Mouse (Mus musculus): ENCODE measurements at regions not wholly inside any gene's neighbourhood (a gene's known extent, or its start where the extent isn't known, plus 50 kb on each side); places are given as distances from the start of the nearest gene placed in this dataset.

- no peak for DNase-seq (ENCODE audit: low spot score)
These were observed 160.7 kb downstream of the Rpl36a-ps1 start for GRCm38 (mm10) chr14:98833230-98833999.

GRCm38 (mm10) chr14:98832401-98832800, 161.7 kb downstream of the Rpl36a-ps1 start:
- DNase-seq (ENCODE audit: low spot score) = no peak

GRCm38 (mm10) chr14:98829958-98830633, 164.0 kb downstream of the Rpl36a-ps1 start:
- no peak for DNase-seq (ENCODE audit: low spot score)

GRCm38 (mm10) chr14:98827490-98827889, 166.6 kb downstream of the Rpl36a-ps1 start:
- no peak for DNase-seq (ENCODE audit: low spot score)

GRCm38 (mm10) chr14:98813657-98814056, 180.5 kb downstream of the Rpl36a-ps1 start:
- DNase-seq (ENCODE audit: low spot score) = no peak

GRCm38 (mm10) chr14:98810259-98811042, 183.7 kb downstream of the Rpl36a-ps1 start:
- DNase-seq (ENCODE audit: low spot score) = peak; percentile 22

GRCm38 (mm10) chr14:98808117-98808516, 186.0 kb downstream of the Rpl36a-ps1 start:
- DNase-seq (ENCODE audit: low spot score) = no peak

GRCm38 (mm10) chr14:98805066-98805465, 189.1 kb downstream of the Rpl36a-ps1 start:
- no peak for DNase-seq (ENCODE audit: low spot score)

- no peak for DNase-seq (ENCODE audit: low spot score)
These were observed 192.8 kb downstream of the Rpl36a-ps1 start for GRCm38 (mm10) chr14:98801293-98801692.

GRCm38 (mm10) chr14:98791970-98792369, 202.1 kb downstream of the Rpl36a-ps1 start:
- DNase-seq (ENCODE audit: low spot score) = no peak

GRCm38 (mm10) chr14:98791232-98791906, 202.7 kb downstream of the Rpl36a-ps1 start:
- DNase-seq (ENCODE audit: low spot score) = no peak

- no peak for DNase-seq (ENCODE audit: low spot score)
These were observed 204.3 kb downstream of the Rpl36a-ps1 start for GRCm38 (mm10) chr14:98789794-98790193.

- no peak for DNase-seq (ENCODE audit: low spot score)
These were observed 212.4 kb downstream of the Rpl36a-ps1 start for GRCm38 (mm10) chr14:98781711-98782110.

GRCm38 (mm10) chr14:98772080-98772479, 222.0 kb downstream of the Rpl36a-ps1 start:
- DNase-seq (ENCODE audit: low spot score) = no peak

- no peak for DNase-seq (ENCODE audit: low spot score)
These were observed 225.3 kb downstream of the Rpl36a-ps1 start for GRCm38 (mm10) chr14:98768845-98769244.

GRCm38 (mm10) chr14:98767481-98767880, 226.6 kb downstream of the Rpl36a-ps1 start:
- no peak for DNase-seq (ENCODE audit: low spot score)

- DNase-seq (ENCODE audit: low spot score) = no peak
These were observed 228.8 kb downstream of the Rpl36a-ps1 start for GRCm38 (mm10) chr14:98765358-98765757.

- DNase-seq (ENCODE audit: low spot score) = no peak
These were observed 243.4 kb downstream of the Rpl36a-ps1 start for GRCm38 (mm10) chr14:98750766-98751165.

GRCm38 (mm10) chr14:98749086-98750027, 244.8 kb downstream of the Rpl36a-ps1 start:
- no peak for DNase-seq (ENCODE audit: low spot score)

- DNase-seq (ENCODE audit: low spot score) = no peak
These were observed 246.9 kb downstream of the Rpl36a-ps1 start for GRCm38 (mm10) chr14:98747159-98747775.
